Mouse (Mus musculus) MN1 (cell line): Measurements from ENCODE around the gene Bbof1.

Experiments used
- DNase-seq: peaks from one replicate; pipeline ENCODE4 v3.0.0-alpha.2; 2016; ENCODE audit warnings: low spot score

Bbof1 gene

GRCm38 (mm10) chr12:84468701-84469100 lies 59.8 kb downstream of the Bbof1 start:
- DNase-seq, result peak; percentile 79

- DNase-seq, result no peak
These were observed 70.1 kb downstream of the Bbof1 start for GRCm38 (mm10) chr12:84478937-84479336.

GRCm38 (mm10) chr12:84481251-84481650 lies 72.4 kb downstream of the Bbof1 start:
- no peak for DNase-seq

GRCm38 (mm10) chr12:84482778-84483585 lies 74.1 kb downstream of the Bbof1 start:
- no peak for DNase-seq

GRCm38 (mm10) chr12:84487324-84488056 lies 78.6 kb downstream of the Bbof1 start:
- DNase-seq, result peak; percentile 65
